In genomic region chr1:76942730-76943129, GRCm38 (mm10) we compare ENCODE assay signal across 8 mouse cellular contexts.
DNase-seq lines count a peak whose midpoint lies in the region; ATAC-seq lines count a peak whose summit lies in the region.

No protein-coding gene starts in this region.

- H3K4me3 ChIP-seq in embryonic facial prominence, embryonic 14.5 days (ENCODE audit: low read depth, low read length): no peak overlapping the region
- H3K4me3 ChIP-seq in embryonic facial prominence, embryonic 10.5 days: no peak overlapping the region
- no peak overlapping the region for H3K4me3 ChIP-seq in midbrain, embryonic 16.5 days (ENCODE audit: low read depth, low read length)
- no peak overlapping the region for H3K4me3 ChIP-seq in midbrain, embryonic 10.5 days
- no peak overlapping the region for H3K4me3 ChIP-seq in heart, embryonic 13.5 days

- no peak overlapping the region for H3K4me2 ChIP-seq in embryonic facial prominence, embryonic 14.5 days (ENCODE audit: low read depth, low read length)
- no peak overlapping the region for H3K4me2 ChIP-seq in midbrain, embryonic 16.5 days (ENCODE audit: low read length)
- H3K4me2 ChIP-seq in heart, embryonic 13.5 days: no peak overlapping the region

- no peak overlapping the region for H3K27ac ChIP-seq in embryonic facial prominence, embryonic 14.5 days (replicated peaks; ENCODE audit: low read depth, low read length)
- H3K27ac ChIP-seq in embryonic facial prominence, embryonic 10.5 days (replicated peaks): no peak overlapping the region
- H3K27ac ChIP-seq in midbrain, embryonic 16.5 days (ENCODE audit: low read length): no peak overlapping the region
- H3K27ac ChIP-seq in midbrain, embryonic 10.5 days (replicated peaks): no peak overlapping the region
- H3K27ac ChIP-seq in heart, embryonic 13.5 days (replicated peaks): 0 out of 2 replicates have a peak overlapping the region, but pooled peaks have one; percentile 43

- no peaks in the 10 kb centered on the region for H3K9me3 ChIP-seq in embryonic facial prominence, embryonic 14.5 days (ENCODE audit: control insufficient read depth, low read length)
- no peaks in the 10 kb centered on the region for H3K9me3 ChIP-seq in embryonic facial prominence, embryonic 10.5 days
- H3K9me3 ChIP-seq in midbrain, embryonic 16.5 days (replicated peaks; ENCODE audit: control insufficient read depth, low read length, poor library complexity, severe bottlenecking): no peaks in the 10 kb centered on the region
- no peaks in the 10 kb centered on the region for H3K9me3 ChIP-seq in midbrain, embryonic 10.5 days (replicated peaks)
- 0 out of 2 replicates have a peak, but pooled peaks cover 6% of the 10 kb centered on the region for H3K9me3 ChIP-seq in heart, embryonic 13.5 days

- peak; percentile 36 for DNase-seq in embryonic facial prominence, embryonic 14.5 days (ENCODE audit: low spot score)
- no peak for DNase-seq in embryonic facial prominence, embryonic 10.5 days (ENCODE audit: low spot score)
- no peak for DNase-seq in midbrain, embryonic 10.5 days (ENCODE audit: low spot score)
- DNase-seq in layer of hippocampus, postnatal 36 days: peak; percentile 3 to 14
- no peak for DNase-seq in spleen, postnatal 10 days (ENCODE audit: low spot score in 2 of 2)

- H3K4me1 ChIP-seq in embryonic facial prominence, embryonic 14.5 days (ENCODE audit: control insufficient read depth, insufficient read depth, low read length): no peaks in the 10 kb centered on the region
- no peaks in the 10 kb centered on the region for H3K4me1 ChIP-seq in embryonic facial prominence, embryonic 10.5 days
- H3K4me1 ChIP-seq in midbrain, embryonic 16.5 days (ENCODE audit: control insufficient read depth, insufficient read depth, low read length): no peaks in the 10 kb centered on the region
- H3K4me1 ChIP-seq in midbrain, embryonic 10.5 days: 0 out of 2 replicates have a peak, but pooled peaks cover 4% of the 10 kb centered on the region
- H3K4me1 ChIP-seq in heart, embryonic 13.5 days: peaks cover 18% of the 10 kb centered on the region

- no peaks in the 10 kb centered on the region for H3K36me3 ChIP-seq in embryonic facial prominence, embryonic 14.5 days (ENCODE audit: control insufficient read depth, insufficient read depth, low read length)
- H3K36me3 ChIP-seq in embryonic facial prominence, embryonic 10.5 days (replicated peaks): no peaks in the 10 kb centered on the region
- H3K36me3 ChIP-seq in midbrain, embryonic 16.5 days (ENCODE audit: control insufficient read depth, insufficient read depth, low read length): no peaks in the 10 kb centered on the region
- H3K36me3 ChIP-seq in midbrain, embryonic 10.5 days: no peaks in the 10 kb centered on the region
- H3K36me3 ChIP-seq in heart, embryonic 13.5 days: no peaks in the 10 kb centered on the region

- no peaks in the 10 kb centered on the region for H3K27me3 ChIP-seq in embryonic facial prominence, embryonic 14.5 days (replicated peaks; ENCODE audit: control insufficient read depth, insufficient read depth, low read length)
- H3K27me3 ChIP-seq in embryonic facial prominence, embryonic 10.5 days (replicated peaks; ENCODE audit: low read depth, poor library complexity, severe bottlenecking): no peaks in the 10 kb centered on the region
- H3K27me3 ChIP-seq in midbrain, embryonic 16.5 days (ENCODE audit: control insufficient read depth, insufficient read depth, low read depth, low read length): no peaks in the 10 kb centered on the region
- peaks cover 9% of the 10 kb centered on the region; the same call in 1 of the 2 replicates for H3K27me3 ChIP-seq in midbrain, embryonic 10.5 days (ENCODE audit: low read depth, poor library complexity, severe bottlenecking)
- no peaks in the 10 kb centered on the region for H3K27me3 ChIP-seq in heart, embryonic 13.5 days (replicated peaks)

- 43% methylated on average over 3 of the region's 3 CpGs for WGBS in embryonic facial prominence, embryonic 14.5 days
- WGBS in embryonic facial prominence, embryonic 10.5 days: 47% methylated on average over 3 of the region's 3 CpGs
- WGBS in midbrain, embryonic 16.5 days: 43% methylated on average over 3 of the region's 3 CpGs
- WGBS in midbrain, embryonic 10.5 days: 41% methylated on average over 3 of the region's 3 CpGs
- 25% methylated on average over 3 of the region's 3 CpGs for WGBS in heart, embryonic 13.5 days

- ATAC-seq in embryonic facial prominence, embryonic 14.5 days (ENCODE audit: low read depth): no peak; the same call in 1 of the 2 replicates
- 0 out of 2 replicates have a peak, but pooled peaks have one; percentile 14 for ATAC-seq in midbrain, embryonic 16.5 days
- ATAC-seq in heart, embryonic 13.5 days (ENCODE audit: extremely low read depth, insufficient number of reproducible peaks, low FRiP score, low TSS enrichment): no peak
- ATAC-seq in activated CD4-positive, CD25-positive, alpha-beta regulatory T cell, adult 4 months: no peak

- no peak overlapping the region for H3K9ac ChIP-seq in embryonic facial prominence, embryonic 14.5 days (ENCODE audit: low read depth, low read length)
- H3K9ac ChIP-seq in midbrain, embryonic 16.5 days (ENCODE audit: low read depth, low read length): no peak overlapping the region
- H3K9ac ChIP-seq in heart, embryonic 13.5 days: no peak overlapping the region

Comparison
In these comparisons a context has a peak if more than half of its experiments do, and no peak if none do; other contexts are left out.
1. DNase-seq: peak in embryonic facial prominence, embryonic 14.5 days (single experiment) and layer of hippocampus, postnatal 36 days (2 of 2); none in embryonic facial prominence, embryonic 10.5 days (single experiment), midbrain, embryonic 10.5 days (single experiment) and spleen, postnatal 10 days (0 of 2).